Mouse (Mus musculus) testis, postnatal 10 days (tissue): ENCODE results near the gene Cldn34c1.
"Not testable (repeated sequence)": the region's sequence is repeated elsewhere in the genome, so short reads cannot be mapped to it uniquely, and the experiment has no call there.

Experiments used
- DNase-seq: peaks from one replicate; pipeline ENCODE4 v3.0.0; 2021; ENCODE audit warnings: low spot score

Gene Cldn34c1

DNA sequence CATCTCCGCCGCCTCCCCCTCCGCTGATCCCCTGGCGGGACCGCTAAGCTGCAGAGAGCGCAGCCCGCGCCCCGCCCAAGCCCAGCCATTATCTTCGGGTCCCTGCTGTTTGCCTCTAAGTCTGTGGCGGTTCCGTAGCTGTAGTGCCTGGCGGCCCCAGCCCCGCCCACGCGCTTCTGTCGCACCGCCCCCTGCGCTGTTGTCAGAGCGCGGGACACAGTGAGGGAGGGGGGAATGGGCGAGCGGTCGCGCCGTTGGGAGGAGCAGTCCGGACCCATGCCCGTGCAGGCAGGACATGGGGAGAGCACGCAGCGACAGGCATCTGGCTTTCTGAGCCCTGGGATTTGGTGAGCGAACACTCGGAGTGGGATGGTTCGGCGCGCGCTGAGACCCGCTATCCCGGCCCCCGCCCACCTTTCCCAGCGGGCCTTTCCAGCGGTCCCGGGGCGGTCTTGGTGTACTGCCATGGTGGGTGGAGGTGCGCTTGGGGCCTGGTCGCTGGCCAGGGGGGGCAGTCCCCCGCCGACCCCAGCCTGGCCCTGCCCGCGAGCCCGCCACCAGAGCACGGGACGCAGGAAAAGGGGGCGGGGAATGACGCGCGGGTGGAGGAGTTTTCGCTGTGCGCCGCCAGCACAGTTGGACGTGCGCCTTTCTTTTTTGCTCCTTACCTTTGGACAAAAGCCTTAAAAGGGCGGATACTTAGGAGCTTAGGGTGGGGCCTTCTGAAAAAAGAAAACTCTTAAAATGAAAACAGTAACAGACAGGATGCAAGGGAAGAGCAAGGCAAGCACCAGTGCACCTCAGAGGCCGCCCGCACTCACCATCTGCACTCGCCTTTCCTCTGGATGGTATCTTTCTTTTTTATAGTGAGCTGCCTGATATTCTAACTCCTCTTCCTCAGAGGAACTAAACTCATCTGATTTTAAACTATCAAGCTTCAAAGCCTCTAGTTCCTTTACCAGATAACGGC is at the start of gene Cldn34c1:
TSS of gene Cldn34c1 (plus strand) at position 205 of the 970 bp plus-strand sequence.
- DNase-seq: peak; percentile 87

GRCm38 (mm10) chrX:123087441-123087840 is 15.9 kb upstream of the Cldn34c1 start:
- DNase-seq: no peak

GRCm38 (mm10) chrX:123102806-123103205 is 489 bp upstream of the Cldn34c1 start:
- DNase-seq: not testable (repeated sequence)

DNA sequence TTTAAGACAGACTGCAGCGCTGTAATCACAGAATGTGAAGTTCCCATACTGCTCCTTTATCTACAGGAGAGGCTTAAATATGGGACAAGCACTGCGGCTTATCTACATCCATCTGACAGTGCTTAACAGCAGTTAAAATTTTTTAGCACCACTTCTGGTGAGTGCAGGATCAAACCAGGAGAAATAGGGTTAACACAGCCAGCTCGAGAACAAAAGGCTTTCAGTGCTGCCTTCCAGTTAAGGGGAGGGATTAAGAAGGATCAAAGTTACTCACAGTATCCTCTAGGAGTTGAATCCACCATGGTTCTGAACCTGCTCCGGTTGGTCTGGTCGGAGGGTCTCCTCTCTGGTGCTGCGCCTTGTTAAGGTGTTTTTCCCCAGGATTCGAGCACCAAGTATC is 1.4 kb downstream of the Cldn34c1 start:
- not testable (repeated sequence) for DNase-seq

- not testable (repeated sequence) for DNase-seq
These were observed 119.1 kb downstream of the Cldn34c1 start, which contains the start of gene Srsx for GRCm38 (mm10) chrX:123222381-123222780. Gene Srsx, minus strand, starts transcription at chrX:123222481.
